Mouse (Mus musculus): ENCODE measurements around the gene Rab3gap2. TPM values are rescaled to one million over a fixed set of nuclear protein-coding genes. Genes with fewer than 3 reads are reported as not detected.
"Not testable (repeated sequence)": the region's sequence is repeated elsewhere in the genome, so short reads cannot be mapped to it uniquely, and the experiment has no call there.

Gene Rab3gap2
- polyA plus RNA-seq, 1 experiment from 2014 or later = 21.0 TPM

DNA sequence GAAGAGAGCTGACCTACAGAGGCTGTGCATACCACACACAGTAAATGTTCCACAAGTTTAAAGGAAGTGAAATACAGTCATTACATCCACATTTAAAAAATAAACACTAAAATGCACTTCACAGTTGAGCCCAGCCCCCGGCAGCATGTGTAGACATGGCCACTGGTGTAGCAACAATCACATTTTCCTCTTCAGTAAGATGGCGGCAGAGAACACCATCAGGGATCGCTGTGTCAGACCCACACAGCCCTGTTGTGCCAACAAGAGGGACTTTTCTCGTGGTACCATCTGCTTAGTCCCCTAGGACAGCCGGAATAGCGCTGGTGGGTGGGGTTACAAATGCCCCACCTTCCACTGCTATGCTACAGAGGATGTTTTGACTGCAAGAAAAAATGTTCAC is 98.9 kb downstream of the Rab3gap2 start:
- no peak for DNase-seq (ENCODE audit: low spot score, missing footprints)
- Histone ChIP-seq H3K4me1 (ENCODE audit: control insufficient read depth, insufficient read depth, low read length) (no peaks in the 10 kb centered on the region), H3K36me3 (ENCODE audit: control insufficient read depth, insufficient read depth, low read length) (no peaks in the 10 kb centered on the region; the same call in 1 of the 2 replicates), H3K9me3 (ENCODE audit: control insufficient read depth, low read length) (no peaks in the 10 kb centered on the region), H3K9ac (ENCODE audit: low read length) (no peak overlapping the region), H3K27ac (ENCODE audit: low read depth, low read length) (no peak overlapping the region), H3K27me3 (ENCODE audit: control insufficient read depth, insufficient read depth, low read length) (no peaks in the 10 kb centered on the region), H3K4me2 (no peak overlapping the region), H3K4me3 (ENCODE audit: low read depth, low read length) (no peak overlapping the region)
- 96% methylated on average over 6 of the region's 6 CpGs for WGBS
- no peak for ATAC-seq (ENCODE audit: low FRiP score)

DNA sequence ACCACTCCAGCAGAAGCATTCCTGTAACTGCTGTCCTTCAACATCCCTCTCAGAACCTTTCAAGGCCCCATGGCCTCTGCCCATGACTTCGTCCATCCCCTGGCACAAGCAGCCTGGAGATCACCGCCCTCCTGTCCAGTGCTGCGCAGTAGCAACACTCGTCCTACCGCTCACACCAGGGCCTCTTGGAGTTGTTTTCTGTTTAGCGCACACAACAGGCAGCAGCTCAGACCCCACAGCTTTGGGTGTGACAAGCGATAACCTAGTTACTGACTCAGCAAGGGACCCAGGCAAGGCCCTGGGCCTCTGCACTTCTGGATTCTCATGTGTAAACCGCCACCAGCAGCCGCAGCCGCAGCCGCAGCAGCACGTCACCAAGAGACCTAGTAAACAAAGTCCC is 102.9 kb downstream of the Rab3gap2 start:
- Histone ChIP-seq H3K4me3 (ENCODE audit: low read depth, low read length) (no peak overlapping the region), H3K4me1 (ENCODE audit: control insufficient read depth, insufficient read depth, low read length) (no peaks in the 10 kb centered on the region), H3K36me3 (ENCODE audit: control insufficient read depth, insufficient read depth, low read length) (peaks cover under 1% of the 10 kb centered on the region; the same call in 1 of the 2 replicates), H3K4me2 (no peak overlapping the region), H3K9ac (ENCODE audit: low read length) (no peak overlapping the region), H3K9me3 (ENCODE audit: control insufficient read depth, low read length) (no peaks in the 10 kb centered on the region), H3K27me3 (ENCODE audit: control insufficient read depth, insufficient read depth, low read length) (no peaks in the 10 kb centered on the region), H3K27ac (ENCODE audit: low read depth, low read length) (no peak overlapping the region)
- ATAC-seq (ENCODE audit: low FRiP score) = no peak
- 97% methylated on average over 12 of the region's 12 CpGs for WGBS
- DNase-seq (ENCODE audit: low spot score, missing footprints) = no peak

DNA sequence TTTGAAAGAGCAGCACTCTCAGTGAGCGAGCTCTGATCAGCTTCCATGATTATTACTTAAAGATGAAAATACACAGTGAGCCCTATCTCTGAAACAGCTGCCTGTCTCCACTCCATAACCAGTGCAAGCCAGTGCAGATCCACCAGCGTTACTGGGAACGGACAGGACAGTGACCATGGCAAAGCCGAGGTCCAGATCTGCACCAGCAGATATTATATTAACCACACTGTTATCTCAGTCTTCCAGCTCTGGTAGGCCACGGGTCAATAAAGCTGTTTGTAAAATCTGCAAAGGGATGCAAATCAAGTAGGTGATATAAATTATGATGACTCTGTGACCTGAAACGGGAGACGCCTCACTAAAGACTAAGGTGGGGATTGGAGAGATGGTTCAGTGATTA is 103.7 kb downstream of the Rab3gap2 start:
- DNase-seq (ENCODE audit: low spot score, missing footprints) (no peak), ATAC-seq (ENCODE audit: low FRiP score) (no peak)
- H3K4me2 ChIP-seq = no peak overlapping the region
- H3K9ac ChIP-seq (ENCODE audit: low read length) = no peak overlapping the region
- H3K4me3 ChIP-seq (ENCODE audit: low read depth, low read length) = no peak overlapping the region
- no peaks in the 10 kb centered on the region for H3K27me3 ChIP-seq (ENCODE audit: control insufficient read depth, insufficient read depth, low read length)
- H3K27ac ChIP-seq (ENCODE audit: low read depth, low read length) = no peak overlapping the region
- no peaks in the 10 kb centered on the region for H3K9me3 ChIP-seq (ENCODE audit: control insufficient read depth, low read length)
- no peaks in the 10 kb centered on the region for H3K4me1 ChIP-seq (ENCODE audit: control insufficient read depth, insufficient read depth, low read length)
- peaks cover 2% of the 10 kb centered on the region; the same call in 1 of the 2 replicates for H3K36me3 ChIP-seq (ENCODE audit: control insufficient read depth, insufficient read depth, low read length)
- 95% methylated on average over 7 of the region's 7 CpGs for WGBS

DNA sequence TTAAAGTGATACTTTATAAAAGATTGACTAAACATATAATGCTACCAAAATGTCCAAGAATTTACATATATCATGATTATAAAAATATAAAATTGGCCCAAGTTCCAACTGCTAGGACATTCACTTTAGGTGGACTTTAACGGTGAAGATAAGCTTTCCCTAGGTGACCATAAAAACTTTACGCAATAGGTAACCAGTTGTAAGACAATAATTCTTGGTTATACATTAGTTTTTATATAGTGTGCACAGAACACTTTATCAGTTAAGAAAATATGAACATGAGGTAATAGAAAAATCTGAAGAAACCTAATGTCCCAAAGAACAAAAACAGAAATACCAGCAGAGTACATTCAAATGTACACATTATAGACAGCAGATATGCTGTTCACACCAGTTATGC is 104.4 kb downstream of the Rab3gap2 start:
- H3K9me3 ChIP-seq (ENCODE audit: control insufficient read depth, low read length) = no peaks in the 10 kb centered on the region
- no peak overlapping the region for H3K4me3 ChIP-seq (ENCODE audit: low read depth, low read length)
- no peak overlapping the region for H3K9ac ChIP-seq (ENCODE audit: low read length)
- ATAC-seq (ENCODE audit: low FRiP score) (no peak), DNase-seq (ENCODE audit: low spot score, missing footprints) (no peak)
- WGBS = 95% methylated on average over 2 of the region's 2 CpGs
- H3K36me3 ChIP-seq (ENCODE audit: control insufficient read depth, insufficient read depth, low read length) = peaks cover 2% of the 10 kb centered on the region; the same call in 1 of the 2 replicates
- no peak overlapping the region for H3K4me2 ChIP-seq
- H3K4me1 ChIP-seq (ENCODE audit: control insufficient read depth, insufficient read depth, low read length) = no peaks in the 10 kb centered on the region
- H3K27me3 ChIP-seq (ENCODE audit: control insufficient read depth, insufficient read depth, low read length) = no peaks in the 10 kb centered on the region
- no peak overlapping the region for H3K27ac ChIP-seq (ENCODE audit: low read depth, low read length)

DNA sequence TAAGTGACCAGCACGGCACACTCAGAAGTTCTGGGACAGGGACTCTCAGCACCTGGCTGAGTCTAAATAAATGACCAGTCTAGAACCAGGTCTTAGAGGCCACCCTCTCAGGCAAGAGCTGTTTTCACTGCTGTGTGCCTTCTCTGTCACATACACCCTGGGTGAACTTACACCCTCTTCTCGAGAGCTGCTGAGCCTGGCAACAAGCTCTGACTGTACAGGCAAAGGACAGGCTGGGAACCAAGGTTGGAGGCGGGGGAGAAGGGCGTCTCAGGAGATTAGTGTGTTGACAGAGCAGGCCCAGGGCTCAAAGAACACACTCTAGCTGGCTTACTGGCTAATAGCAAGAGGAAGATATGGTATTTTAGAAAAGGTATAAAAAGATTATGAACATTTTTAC is 105.0 kb downstream of the Rab3gap2 start:
- ATAC-seq (ENCODE audit: low FRiP score) (no peak), DNase-seq (ENCODE audit: low spot score, missing footprints) (no peak)
- no peak overlapping the region for H3K27ac ChIP-seq (ENCODE audit: low read depth, low read length)
- no peaks in the 10 kb centered on the region for H3K9me3 ChIP-seq (ENCODE audit: control insufficient read depth, low read length)
- H3K9ac ChIP-seq (ENCODE audit: low read length) = no peak overlapping the region
- no peak overlapping the region for H3K4me2 ChIP-seq
- H3K4me3 ChIP-seq (ENCODE audit: low read depth, low read length) = no peak overlapping the region
- WGBS = 72% methylated on average over 4 of the region's 4 CpGs
- H3K36me3 ChIP-seq (ENCODE audit: control insufficient read depth, insufficient read depth, low read length) = peaks cover 2% of the 10 kb centered on the region; the same call in 1 of the 2 replicates
- no peaks in the 10 kb centered on the region for H3K27me3 ChIP-seq (ENCODE audit: control insufficient read depth, insufficient read depth, low read length)
- no peaks in the 10 kb centered on the region for H3K4me1 ChIP-seq (ENCODE audit: control insufficient read depth, insufficient read depth, low read length)

DNA sequence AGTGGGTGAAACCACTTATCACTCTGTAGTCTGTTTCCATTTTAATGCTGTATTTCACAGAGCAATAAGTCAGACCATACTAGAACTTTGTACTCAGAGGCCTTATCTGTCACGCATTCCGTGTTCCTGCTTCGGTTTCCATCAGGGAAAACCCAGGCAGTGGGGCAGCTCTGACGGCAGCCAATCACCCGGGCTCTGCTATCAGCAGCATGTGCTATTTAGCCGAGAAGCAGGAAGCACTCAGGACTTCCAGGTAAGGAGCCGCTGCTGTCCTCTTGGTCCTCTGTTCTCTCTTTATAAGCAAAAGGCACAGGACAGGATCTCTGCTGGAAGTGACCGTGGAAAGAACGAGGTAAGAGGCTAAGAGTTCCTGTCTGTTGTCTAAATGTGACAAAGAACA is 108.0 kb downstream of the Rab3gap2 start:
- WGBS = 91% methylated on average over 9 of the region's 9 CpGs
- Histone ChIP-seq H3K4me2 (no peak overlapping the region), H3K36me3 (ENCODE audit: control insufficient read depth, insufficient read depth, low read length) (peaks cover 7% of the 10 kb centered on the region; the same call in 1 of the 2 replicates), H3K4me1 (ENCODE audit: control insufficient read depth, insufficient read depth, low read length) (no peaks in the 10 kb centered on the region), H3K4me3 (ENCODE audit: low read depth, low read length) (no peak overlapping the region), H3K9ac (ENCODE audit: low read length) (no peak overlapping the region), H3K27ac (ENCODE audit: low read depth, low read length) (no peak overlapping the region), H3K9me3 (ENCODE audit: control insufficient read depth, low read length) (no peaks in the 10 kb centered on the region), H3K27me3 (ENCODE audit: control insufficient read depth, insufficient read depth, low read length) (no peaks in the 10 kb centered on the region)
- ATAC-seq (ENCODE audit: low FRiP score) (no peak), DNase-seq (ENCODE audit: low spot score, missing footprints) (no peak)

DNA sequence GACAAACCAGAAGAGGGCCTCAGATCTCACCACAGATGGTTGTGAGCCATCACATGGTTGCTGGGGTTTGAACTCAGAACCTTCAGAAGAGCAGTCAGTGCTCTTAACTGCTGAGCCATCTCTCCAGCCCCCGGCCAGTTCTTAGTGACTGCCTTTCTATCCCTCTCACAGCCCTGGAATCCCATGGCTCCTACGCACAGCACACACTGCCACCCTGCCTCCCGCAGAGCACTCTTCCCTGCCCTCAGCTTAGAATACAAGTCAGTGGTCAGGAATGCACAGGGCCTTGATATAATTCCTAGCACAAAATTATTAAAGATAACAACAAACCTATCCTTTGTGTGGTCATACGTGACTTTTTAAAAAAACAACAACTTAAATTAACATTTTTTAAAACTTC is 110.6 kb downstream of the Rab3gap2 start:
- ATAC-seq (ENCODE audit: low FRiP score) (no peak), DNase-seq (ENCODE audit: low spot score, missing footprints) (peak; percentile 57)
- Histone ChIP-seq H3K27ac (ENCODE audit: low read depth, low read length) (no peak overlapping the region), H3K27me3 (ENCODE audit: control insufficient read depth, insufficient read depth, low read length) (no peaks in the 10 kb centered on the region), H3K4me1 (ENCODE audit: control insufficient read depth, insufficient read depth, low read length) (no peaks in the 10 kb centered on the region), H3K9me3 (ENCODE audit: control insufficient read depth, low read length) (no peaks in the 10 kb centered on the region), H3K36me3 (ENCODE audit: control insufficient read depth, insufficient read depth, low read length) (peaks cover 12% of the 10 kb centered on the region; the same call in 1 of the 2 replicates), H3K9ac (ENCODE audit: low read length) (no peak overlapping the region), H3K4me2 (no peak overlapping the region), H3K4me3 (ENCODE audit: low read depth, low read length) (no peak overlapping the region)
- 95% methylated on average over 4 of the region's 4 CpGs for WGBS

DNA sequence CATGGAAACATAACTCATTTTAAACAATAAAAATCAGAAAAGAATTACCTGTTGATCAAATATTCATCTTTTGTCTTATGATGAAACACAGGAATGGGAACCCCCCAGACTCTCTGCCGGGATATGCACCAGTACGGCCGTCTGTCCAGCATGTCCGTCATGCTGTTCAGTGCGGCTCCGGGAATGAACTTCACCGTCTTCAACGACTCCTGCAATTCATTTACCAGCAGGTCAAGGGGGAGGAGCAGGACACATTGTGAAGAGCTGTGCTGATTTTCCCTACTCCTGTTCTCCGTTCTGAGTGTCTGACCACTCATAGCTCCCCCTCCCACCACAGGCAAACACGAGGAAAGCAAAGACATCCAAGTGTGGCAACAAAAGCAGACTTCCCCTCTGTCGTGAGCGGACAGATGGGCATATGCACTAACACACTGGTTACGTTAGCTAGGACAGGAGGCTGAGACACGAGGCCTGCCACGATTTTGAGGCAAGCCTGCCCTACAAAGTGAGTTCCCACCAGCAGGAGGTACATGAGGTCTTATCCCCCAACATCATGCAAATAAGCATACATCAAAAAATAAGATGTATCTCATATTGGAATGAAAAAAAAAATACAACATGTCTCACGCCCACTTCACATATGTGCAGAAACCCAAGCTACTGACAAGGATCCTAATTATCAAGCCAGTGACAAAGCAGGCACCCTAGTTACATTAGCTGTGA is 112.1 kb downstream of the Rab3gap2 start:
- ATAC-seq (ENCODE audit: low FRiP score) = no peak
- Histone ChIP-seq H3K4me1 (ENCODE audit: control insufficient read depth, insufficient read depth, low read length) (no peaks in the 10 kb centered on the region), H3K4me3 (ENCODE audit: low read depth, low read length) (no peak overlapping the region), H3K4me2 (no peak overlapping the region), H3K27me3 (ENCODE audit: control insufficient read depth, insufficient read depth, low read length) (no peaks in the 10 kb centered on the region), H3K27ac (ENCODE audit: low read depth, low read length) (no peak overlapping the region), H3K9ac (ENCODE audit: low read length) (no peak overlapping the region), H3K36me3 (ENCODE audit: control insufficient read depth, insufficient read depth, low read length) (peaks cover 17% of the 10 kb centered on the region), H3K9me3 (ENCODE audit: control insufficient read depth, low read length) (no peaks in the 10 kb centered on the region)
- 88% methylated on average over 16 of the region's 16 CpGs for WGBS
- DNase-seq (ENCODE audit: low spot score, missing footprints) = no peak

DNA sequence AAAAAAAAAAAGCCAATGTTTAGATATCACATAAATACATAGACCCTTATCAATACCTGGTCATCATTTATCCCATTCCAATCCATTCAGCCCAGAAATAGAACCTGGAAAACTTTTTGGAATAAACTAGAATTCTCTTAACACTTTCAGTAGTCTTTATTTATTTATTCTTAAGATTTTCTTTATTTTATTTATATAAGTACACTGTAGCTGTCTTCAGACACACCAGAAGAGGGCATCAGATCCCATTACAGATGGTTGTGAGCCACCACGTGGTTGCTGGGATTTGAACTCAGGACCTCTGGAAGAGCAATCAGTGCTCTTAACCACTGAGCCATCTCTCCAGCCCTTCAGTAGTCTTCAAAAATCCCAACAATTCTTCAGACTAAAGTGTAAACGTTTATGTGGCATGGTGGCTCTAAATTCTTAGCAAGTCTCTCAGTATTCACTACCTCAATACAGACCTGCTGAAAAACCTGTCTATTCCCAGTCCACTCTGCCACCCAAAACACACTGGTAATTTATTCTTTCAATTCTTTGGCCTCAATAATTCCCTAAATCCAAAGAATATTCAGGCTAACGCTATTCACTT is 123.9 kb downstream of the Rab3gap2 start:
- H3K4me3 ChIP-seq (ENCODE audit: low read depth, low read length); H3K27me3 ChIP-seq (ENCODE audit: control insufficient read depth, insufficient read depth, low read length); H3K36me3 ChIP-seq (ENCODE audit: control insufficient read depth, insufficient read depth, low read length); ATAC-seq (ENCODE audit: low FRiP score); H3K9me3 ChIP-seq (ENCODE audit: control insufficient read depth, low read length); DNase-seq (ENCODE audit: low spot score, missing footprints); H3K9ac ChIP-seq (ENCODE audit: low read length); H3K27ac ChIP-seq (ENCODE audit: low read depth, low read length): not testable (repeated sequence)
- 63% methylated on average over 3 of the region's 3 CpGs for WGBS
- Histone ChIP-seq H3K4me1 (ENCODE audit: control insufficient read depth, insufficient read depth, low read length) (peaks cover 13% of the 10 kb centered on the region), H3K4me2 (peak overlapping the region; percentile 50)
